Mouse (Mus musculus): Measurements from ENCODE around the gene Tmem120b.

DNA sequence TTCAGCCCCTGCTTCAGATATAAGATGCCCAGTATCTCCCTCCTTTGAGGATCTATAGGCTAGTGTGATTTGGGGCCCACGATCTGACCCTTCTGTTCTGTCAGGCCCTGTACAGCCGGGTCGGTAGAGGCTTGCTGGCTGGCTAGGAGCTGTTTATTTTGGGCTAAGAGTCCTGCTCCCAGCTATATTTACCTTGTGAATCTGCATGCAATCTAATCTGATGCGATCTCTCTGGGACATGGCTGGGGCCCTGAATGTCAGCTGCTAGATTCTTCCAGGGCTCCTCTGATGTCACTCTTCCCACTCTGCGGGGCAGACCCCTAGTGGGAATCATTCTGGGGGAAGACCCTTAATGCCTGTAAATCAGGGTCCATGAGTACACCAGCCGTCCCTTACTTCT lies 43.9 kb upstream of the Tmem120b start:
- TF ChIP-seq POLR2A (IDR thresholded peaks at IDR 0.05; ENCODE audit: insufficient read depth, low read depth, low read length) (no peak), CTCF (IDR thresholded peaks at IDR 0.05; ENCODE audit: insufficient read depth, low read depth, low read length) (no peak)

All from olfactory bulb, adult 2 months (tissue).